Mouse (Mus musculus): ENCODE measurements around the gene Sel1l3. TPM values are rescaled to one million over a fixed set of nuclear protein-coding genes. Genes with fewer than 3 reads are reported as not detected.

Sel1l3 gene
- polyA plus RNA-seq, 1 experiment from 2014 or later: 1.5 TPM

DNA sequence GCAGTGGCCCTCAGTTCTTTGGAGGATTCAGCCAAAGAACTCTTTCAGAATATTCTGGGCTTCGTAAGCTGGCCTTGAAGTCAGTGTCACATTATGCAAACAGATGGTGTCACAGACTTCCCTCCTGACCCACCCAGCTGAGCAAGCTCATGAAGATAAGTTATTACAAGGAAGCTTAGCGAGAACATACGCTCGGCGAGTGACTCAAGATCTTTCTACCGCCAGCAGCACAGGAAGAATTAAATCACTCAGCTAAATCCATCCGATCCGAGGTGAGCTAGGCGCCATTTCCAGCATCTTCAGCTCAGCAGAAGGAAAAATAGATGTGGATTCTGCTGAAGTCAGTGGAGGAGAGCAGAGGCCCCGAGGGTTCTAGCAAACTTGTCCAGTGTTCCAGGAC, 26.5 kb downstream of the Sel1l3 start:
- Histone ChIP-seq H3K36me3 (replicated peaks) (no peaks in the 10 kb centered on the region), H3K9me3 (no peaks in the 10 kb centered on the region), H3K4me1 (no peaks in the 10 kb centered on the region), H3K27me3 (replicated peaks; ENCODE audit: low read depth, poor library complexity, severe bottlenecking) (no peaks in the 10 kb centered on the region), H3K27ac (replicated peaks) (no peak overlapping the region), H3K4me3 (no peak overlapping the region)
- WGBS: 91% methylated on average over 10 of the region's 10 CpGs
- no peak for DNase-seq (ENCODE audit: low spot score)

- WGBS: 65% methylated on average over 11 of the region's 11 CpGs
- H3K27ac ChIP-seq (replicated peaks): no peak overlapping the region
- H3K27me3 ChIP-seq (replicated peaks; ENCODE audit: low read depth, poor library complexity, severe bottlenecking): no peaks in the 10 kb centered on the region
- DNase-seq (ENCODE audit: low spot score): no peak
- H3K36me3 ChIP-seq (replicated peaks): no peaks in the 10 kb centered on the region
- H3K4me3 ChIP-seq: no peak overlapping the region
- H3K4me1 ChIP-seq: no peaks in the 10 kb centered on the region
- no peaks in the 10 kb centered on the region for H3K9me3 ChIP-seq
Observed at GRCm38 (mm10) chr5:53185803-53186202, 27.9 kb downstream of the Sel1l3 start.

- Histone ChIP-seq H3K36me3 (replicated peaks) (no peaks in the 10 kb centered on the region), H3K27ac (replicated peaks) (no peak overlapping the region), H3K4me3 (no peak overlapping the region), H3K9me3 (no peaks in the 10 kb centered on the region), H3K4me1 (no peaks in the 10 kb centered on the region), H3K27me3 (replicated peaks; ENCODE audit: low read depth, poor library complexity, severe bottlenecking) (no peaks in the 10 kb centered on the region)
- no peak for DNase-seq (ENCODE audit: low spot score)
- WGBS: 80% methylated on average over 5 of the region's 5 CpGs
Observed at GRCm38 (mm10) chr5:53179965-53180364, 33.8 kb downstream of the Sel1l3 start.

GRCm38 (mm10) chr5:53176703-53177102, 37.0 kb downstream of the Sel1l3 start:
- no peaks in the 10 kb centered on the region for H3K9me3 ChIP-seq
- H3K27ac ChIP-seq (replicated peaks): no peak overlapping the region
- no peak overlapping the region for H3K4me3 ChIP-seq
- H3K4me1 ChIP-seq: no peaks in the 10 kb centered on the region
- DNase-seq (ENCODE audit: low spot score): no peak
- no peaks in the 10 kb centered on the region for H3K36me3 ChIP-seq (replicated peaks)
- H3K27me3 ChIP-seq (replicated peaks; ENCODE audit: low read depth, poor library complexity, severe bottlenecking): no peaks in the 10 kb centered on the region
- WGBS: 58% methylated on average over 6 of the region's 6 CpGs

- no peaks in the 10 kb centered on the region for H3K9me3 ChIP-seq
- 62% methylated on average over 2 of the region's 4 CpGs for WGBS
- H3K36me3 ChIP-seq (replicated peaks): no peaks in the 10 kb centered on the region
- no peak for DNase-seq (ENCODE audit: low spot score)
- H3K27ac ChIP-seq (replicated peaks): no peak overlapping the region
- H3K27me3 ChIP-seq (replicated peaks; ENCODE audit: low read depth, poor library complexity, severe bottlenecking): no peaks in the 10 kb centered on the region
- H3K4me3 ChIP-seq: no peak overlapping the region
- H3K4me1 ChIP-seq: no peaks in the 10 kb centered on the region
Observed at GRCm38 (mm10) chr5:53176075-53176474, 37.7 kb downstream of the Sel1l3 start.

DNA sequence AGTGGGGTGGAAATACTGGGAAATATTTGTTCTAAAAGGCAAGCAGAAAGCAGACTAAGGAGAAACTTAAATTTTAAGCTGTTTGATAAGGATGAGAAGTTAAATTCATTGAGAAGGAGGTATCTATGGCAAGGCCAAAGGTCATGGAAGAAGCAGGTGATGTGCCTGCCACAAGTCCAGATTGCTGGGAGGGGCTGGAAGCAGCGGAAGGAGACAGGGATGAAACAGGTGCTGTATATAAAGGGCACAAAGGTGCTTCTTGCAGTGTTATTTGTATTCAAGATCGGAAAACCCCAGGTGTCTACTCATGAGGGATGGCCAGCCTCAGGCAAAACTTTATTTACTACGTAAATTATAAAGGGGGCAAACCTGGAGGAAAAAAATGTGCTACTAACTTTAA, 38.5 kb downstream of the Sel1l3 start:
- WGBS: 85% methylated on average over 3 of the region's 3 CpGs

DNA sequence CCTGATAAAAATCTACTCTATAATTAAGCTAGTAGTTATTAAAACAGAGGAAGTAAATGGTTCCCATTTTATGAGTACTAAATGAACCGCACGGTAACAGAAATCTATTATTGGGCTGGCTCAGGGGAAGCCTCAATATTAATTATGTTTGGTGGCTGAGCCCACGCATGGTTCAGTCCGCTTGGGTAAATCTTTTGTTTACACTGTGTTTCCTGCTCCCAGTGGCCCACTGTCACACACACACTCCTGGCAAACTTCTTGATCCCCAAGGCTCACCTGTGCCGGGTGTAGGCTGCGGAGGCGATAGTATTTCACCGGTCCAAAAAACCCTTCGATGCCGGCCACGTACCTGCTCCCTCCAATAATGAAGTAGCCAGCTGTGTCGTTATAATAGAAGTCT, 39.3 kb downstream of the Sel1l3 start:
- Histone ChIP-seq H3K36me3 (replicated peaks) (no peaks in the 10 kb centered on the region), H3K27ac (replicated peaks) (no peak overlapping the region), H3K9me3 (no peaks in the 10 kb centered on the region), H3K4me1 (no peaks in the 10 kb centered on the region), H3K4me3 (no peak overlapping the region), H3K27me3 (replicated peaks; ENCODE audit: low read depth, poor library complexity, severe bottlenecking) (no peaks in the 10 kb centered on the region)
- DNase-seq (ENCODE audit: low spot score): no peak
- 88% methylated on average over 12 of the region's 12 CpGs for WGBS

More for the DNA sequence above, 38.5 kb downstream of the Sel1l3 start:
- no peak for DNase-seq (ENCODE audit: low spot score)
- Histone ChIP-seq H3K9me3 (no peaks in the 10 kb centered on the region), H3K4me1 (no peaks in the 10 kb centered on the region), H3K36me3 (replicated peaks) (no peaks in the 10 kb centered on the region), H3K27ac (replicated peaks) (no peak overlapping the region), H3K4me3 (no peak overlapping the region), H3K27me3 (replicated peaks; ENCODE audit: low read depth, poor library complexity, severe bottlenecking) (no peaks in the 10 kb centered on the region)

- H3K4me1 ChIP-seq: no peaks in the 10 kb centered on the region
- no peaks in the 10 kb centered on the region for H3K9me3 ChIP-seq
- no peaks in the 10 kb centered on the region for H3K27me3 ChIP-seq (replicated peaks; ENCODE audit: low read depth, poor library complexity, severe bottlenecking)
- DNase-seq (ENCODE audit: low spot score): no peak
- no peaks in the 10 kb centered on the region for H3K36me3 ChIP-seq (replicated peaks)
- WGBS: 84% methylated on average over 7 of the region's 7 CpGs
- H3K27ac ChIP-seq (replicated peaks): no peak overlapping the region
- H3K4me3 ChIP-seq: no peak overlapping the region
Observed at GRCm38 (mm10) chr5:53172908-53173307, 40.8 kb downstream of the Sel1l3 start.

DNA sequence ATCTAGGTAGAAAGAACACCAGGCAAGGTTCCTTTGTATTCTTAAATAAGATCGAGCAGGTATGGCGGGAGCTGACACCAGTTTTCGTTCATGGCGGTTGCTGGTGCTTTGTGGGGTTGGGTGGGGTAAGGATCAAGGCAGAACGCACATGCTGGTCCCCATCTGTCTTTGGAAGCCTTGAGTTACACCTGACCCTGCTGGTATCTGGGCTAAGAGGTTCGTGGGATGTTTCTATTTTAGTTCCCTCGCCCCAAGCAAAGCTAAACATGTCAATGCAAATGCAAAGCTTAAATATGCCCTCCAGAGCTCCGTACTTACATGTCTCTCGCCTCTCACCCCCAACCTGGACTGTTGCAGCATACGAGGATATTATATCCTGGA, 41.5 kb downstream of the Sel1l3 start:
- H3K27me3 ChIP-seq (replicated peaks; ENCODE audit: low read depth, poor library complexity, severe bottlenecking): no peaks in the 10 kb centered on the region
- no peak overlapping the region for H3K27ac ChIP-seq (replicated peaks)
- WGBS: 89% methylated on average over 10 of the region's 10 CpGs
- no peak overlapping the region for H3K4me3 ChIP-seq
- no peak for DNase-seq (ENCODE audit: low spot score)
- no peaks in the 10 kb centered on the region for H3K9me3 ChIP-seq
- no peaks in the 10 kb centered on the region for H3K36me3 ChIP-seq (replicated peaks)
- no peaks in the 10 kb centered on the region for H3K4me1 ChIP-seq

- no peaks in the 10 kb centered on the region for H3K36me3 ChIP-seq (replicated peaks)
- no peaks in the 10 kb centered on the region for H3K4me1 ChIP-seq
- no peak overlapping the region for H3K4me3 ChIP-seq
- H3K27ac ChIP-seq (replicated peaks): no peak overlapping the region
- WGBS: 92% methylated on average over 6 of the region's 6 CpGs
- H3K27me3 ChIP-seq (replicated peaks; ENCODE audit: low read depth, poor library complexity, severe bottlenecking): no peaks in the 10 kb centered on the region
- no peak for DNase-seq (ENCODE audit: low spot score)
- H3K9me3 ChIP-seq: no peaks in the 10 kb centered on the region
Observed at GRCm38 (mm10) chr5:53171611-53172255, 42.0 kb downstream of the Sel1l3 start.

DNA sequence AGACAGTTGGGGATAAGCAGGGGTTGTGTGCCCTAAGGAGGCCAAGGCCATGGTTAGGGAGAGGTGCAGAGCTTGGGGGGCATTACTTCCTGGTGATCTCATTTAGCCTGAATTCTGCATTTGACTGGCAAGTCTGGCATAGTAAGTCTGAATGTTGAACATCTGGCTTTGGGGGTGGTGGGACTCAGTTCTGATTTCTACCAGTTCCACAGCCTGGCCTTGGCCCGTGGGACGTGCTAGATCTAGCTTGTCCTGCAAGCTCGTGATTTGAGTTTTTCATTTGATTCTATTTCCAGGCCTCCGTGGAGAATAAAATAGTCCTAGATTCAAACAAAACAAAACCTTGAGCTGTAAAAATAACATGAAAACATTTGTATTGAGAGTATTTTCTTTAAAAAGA, 46.2 kb downstream of the Sel1l3 start:
- 86% methylated on average over 4 of the region's 4 CpGs for WGBS
- Histone ChIP-seq H3K27ac (replicated peaks) (no peak overlapping the region), H3K4me1 (no peaks in the 10 kb centered on the region), H3K9me3 (no peaks in the 10 kb centered on the region), H3K27me3 (replicated peaks; ENCODE audit: low read depth, poor library complexity, severe bottlenecking) (no peaks in the 10 kb centered on the region), H3K4me3 (no peak overlapping the region), H3K36me3 (replicated peaks) (no peaks in the 10 kb centered on the region)
- DNase-seq (ENCODE audit: low spot score): no peak

GRCm38 (mm10) chr5:53165672-53166071, 48.1 kb downstream of the Sel1l3 start:
- no peaks in the 10 kb centered on the region for H3K9me3 ChIP-seq
- WGBS: 82% methylated on average over 5 of the region's 5 CpGs
- H3K4me3 ChIP-seq: no peak overlapping the region
- no peak for DNase-seq (ENCODE audit: low spot score)
- no peaks in the 10 kb centered on the region for H3K4me1 ChIP-seq
- no peak overlapping the region for H3K27ac ChIP-seq (replicated peaks)
- no peaks in the 10 kb centered on the region for H3K27me3 ChIP-seq (replicated peaks; ENCODE audit: low read depth, poor library complexity, severe bottlenecking)
- no peaks in the 10 kb centered on the region for H3K36me3 ChIP-seq (replicated peaks)

- Histone ChIP-seq H3K4me3 (no peak overlapping the region), H3K36me3 (replicated peaks) (no peaks in the 10 kb centered on the region), H3K9me3 (no peaks in the 10 kb centered on the region), H3K27ac (replicated peaks) (no peak overlapping the region), H3K4me1 (no peaks in the 10 kb centered on the region), H3K27me3 (replicated peaks; ENCODE audit: low read depth, poor library complexity, severe bottlenecking) (no peaks in the 10 kb centered on the region)
- no peak for DNase-seq (ENCODE audit: low spot score)
- 92% methylated on average over 8 of the region's 8 CpGs for WGBS
Observed at GRCm38 (mm10) chr5:53162436-53162835, 51.3 kb downstream of the Sel1l3 start.
